Mouse (Mus musculus) embryonic stem cell, embryonic (primary cell): ENCODE data around the gene Cntnap2.

Experiments used
- CTCF ChIA-PET, 4 experiments: fragments of 300-600 bp in 2 of 4; fragments of 350-600 bp in 2 of 4; sonication (Branson Sonifier 250); formaldehyde crosslinking; loops; one replicate each; lab custom pipeline; 2022; ENCODE audit warnings: inconsistent platforms in 2 of 4; lab: Charles Lee
- POLR2A ChIA-PET, 4 experiments: fragments of 300-600 bp in 2 of 4; fragments of 350-600 bp in 2 of 4; sonication (Branson Sonifier 250); formaldehyde crosslinking; loops; one replicate each; lab custom pipeline; 2022; ENCODE audit warnings: antibody characterized with exemption in 4 of 4, inconsistent platforms in 1 of 4; lab: Charles Lee

Cntnap2 gene

DNA sequence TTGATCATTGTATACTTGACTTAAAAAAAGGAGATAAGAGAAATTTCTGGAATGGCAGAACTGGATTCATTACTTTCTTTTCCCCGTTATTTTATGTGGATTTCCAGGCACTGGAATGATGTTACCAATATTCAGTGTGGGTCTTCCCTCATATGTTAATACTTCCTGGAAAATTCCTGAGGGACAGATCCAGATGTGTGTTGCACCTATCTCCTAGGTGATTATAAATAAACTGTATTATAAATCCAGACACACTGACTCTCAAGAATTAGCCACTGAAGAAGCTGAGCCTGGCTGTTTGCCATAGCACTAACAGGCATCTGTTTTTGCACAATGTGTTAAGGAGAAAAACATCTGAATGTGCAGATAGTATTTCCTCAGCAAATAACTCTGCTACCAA is 231.0 kb downstream of the Cntnap2 start:
- ChIA-PET CTCF (no interaction called here), POLR2A (no interaction called here)

DNA sequence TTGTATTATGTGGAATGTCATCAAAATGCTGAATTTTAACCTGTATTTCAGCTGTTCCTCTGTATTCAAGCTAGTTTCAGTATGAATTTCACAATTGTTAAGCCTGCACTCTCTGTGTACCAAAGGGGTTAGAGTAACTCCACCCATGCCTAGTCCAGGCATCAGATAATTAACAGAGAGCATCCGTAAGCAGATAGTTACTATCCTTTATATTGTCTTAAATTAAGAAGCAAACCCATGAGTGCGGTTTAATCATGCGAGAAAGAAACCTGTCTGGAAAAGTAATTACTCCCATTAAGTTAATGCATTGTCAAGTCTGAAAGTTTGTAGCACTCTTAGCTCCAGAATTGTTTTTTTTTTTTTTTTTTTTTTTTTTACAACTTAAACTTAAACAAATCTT is 258.3 kb downstream of the Cntnap2 start:
- CTCF ChIA-PET = no interaction called here
- POLR2A ChIA-PET = interaction anchor here in 1 of 4 experiments (0.7 kb wide), 2 partner anchors 22 to 218 kb away, joined by 3 to 4 read pairs; no protein-coding TSS in a partner anchor

DNA sequence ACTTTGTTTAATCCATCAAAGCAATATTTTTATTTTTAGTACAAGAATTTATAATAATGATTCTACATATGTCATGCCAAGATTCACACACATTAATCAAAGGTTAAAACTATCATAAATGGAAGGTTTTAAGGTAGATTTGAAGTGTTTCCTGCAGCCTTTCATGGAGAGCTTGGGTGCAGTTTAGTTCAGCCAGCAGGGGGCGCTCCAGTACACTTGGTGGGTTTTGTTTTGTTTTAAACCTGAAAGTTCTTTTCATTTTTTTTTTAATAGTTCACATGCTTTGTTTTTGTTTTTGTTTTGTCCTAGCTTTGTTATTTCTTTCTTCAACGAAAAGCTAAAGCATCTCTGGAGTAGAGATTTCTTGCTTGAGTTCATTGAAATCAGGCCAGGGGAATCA is 264.3 kb downstream of the Cntnap2 start:
- CTCF ChIA-PET = interaction anchor here in 3 of 4 experiments (0.5 to 1.9 kb wide), 5 partner anchors 10 to 1638 kb away, joined by 3 to 5 read pairs (median 4); no protein-coding TSS in a partner anchor
- POLR2A ChIA-PET = no interaction called here

DNA sequence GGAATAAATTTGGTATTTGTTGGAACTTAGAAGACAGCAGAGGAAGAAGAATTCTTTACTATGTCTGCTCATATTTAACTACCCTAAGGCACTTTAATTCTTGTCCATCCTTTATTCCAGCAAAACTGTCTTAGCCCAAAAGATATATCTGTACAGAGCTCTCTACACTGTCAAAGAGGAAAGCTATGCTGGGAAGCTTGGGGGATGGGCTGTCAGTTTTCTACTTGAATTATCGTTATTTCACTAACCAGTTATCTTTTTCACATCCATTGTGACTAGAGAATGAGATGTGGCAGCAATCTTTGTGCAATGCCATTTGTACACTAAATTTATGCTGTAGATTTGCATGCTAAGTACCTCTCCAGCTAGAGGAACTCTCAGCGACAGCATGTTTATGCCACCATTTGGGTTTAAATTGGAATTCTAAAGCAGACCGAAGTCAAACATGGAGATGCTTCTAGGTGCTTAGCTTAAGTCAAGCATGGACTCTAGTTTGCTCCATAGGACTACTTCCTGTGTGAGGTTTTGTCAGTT is 268.9 kb downstream of the Cntnap2 start:
- POLR2A ChIA-PET = no interaction called here
- CTCF ChIA-PET = no interaction called here

DNA sequence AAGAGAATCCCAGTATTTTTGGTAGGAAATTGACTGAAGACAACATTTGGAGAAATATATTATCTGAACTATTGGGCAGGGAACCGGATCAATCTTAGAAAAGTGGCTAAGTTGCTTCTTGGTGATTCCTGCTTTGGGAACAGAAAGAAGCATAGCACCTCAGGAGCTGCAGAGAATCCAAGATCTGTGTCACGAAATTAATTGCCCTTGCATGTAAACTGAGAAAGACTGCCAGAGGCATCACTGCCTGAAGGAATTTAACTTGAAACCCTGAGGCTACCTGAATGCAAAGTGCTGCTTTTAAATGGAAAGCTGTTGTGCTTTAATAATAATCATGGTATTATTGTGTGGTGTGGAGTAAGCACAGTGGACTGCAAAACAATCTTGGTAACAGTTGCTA is 286.2 kb downstream of the Cntnap2 start:
- CTCF ChIA-PET = no interaction called here
- POLR2A ChIA-PET = no interaction called here

DNA sequence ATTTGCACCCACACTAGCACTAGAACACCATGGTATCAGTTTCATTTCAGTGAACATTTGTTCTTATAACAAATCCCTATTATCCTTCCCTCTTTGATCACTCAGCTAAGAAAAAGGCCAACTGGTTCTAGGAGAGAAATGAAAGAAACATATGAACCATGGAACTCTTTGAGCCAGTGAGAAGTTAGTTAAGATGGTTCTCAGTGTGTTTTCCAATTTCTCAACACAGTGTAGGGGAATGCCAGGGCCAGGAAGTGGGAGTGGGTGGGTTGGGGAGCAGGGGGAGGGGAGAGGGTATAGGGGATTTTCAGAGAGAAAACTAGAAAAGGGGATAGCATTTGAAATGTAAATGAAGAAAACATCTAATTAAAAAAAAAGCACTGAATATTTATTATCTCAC is 286.8 kb downstream of the Cntnap2 start:
- ChIA-PET POLR2A (no interaction called here), CTCF (no interaction called here)

DNA sequence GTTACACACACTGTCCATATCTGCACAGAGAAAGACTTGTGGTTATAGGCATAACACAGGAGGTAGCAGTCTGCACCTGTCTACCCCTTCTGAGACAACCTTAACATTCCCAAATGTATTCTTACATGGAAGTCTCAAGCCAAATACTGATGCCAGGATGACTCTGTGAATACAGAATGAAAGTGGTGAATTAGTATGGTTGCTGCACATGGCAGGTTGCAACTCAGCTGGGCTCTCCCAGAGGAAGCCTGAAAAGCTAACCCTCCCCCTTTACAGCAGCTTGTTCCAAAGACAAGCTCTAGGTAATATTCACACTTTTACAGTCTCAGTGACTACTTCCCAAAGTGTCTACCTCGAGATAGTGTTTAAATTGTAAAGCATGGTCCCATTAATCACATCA is 307.3 kb downstream of the Cntnap2 start:
- POLR2A ChIA-PET = no interaction called here
- CTCF ChIA-PET = no interaction called here

DNA sequence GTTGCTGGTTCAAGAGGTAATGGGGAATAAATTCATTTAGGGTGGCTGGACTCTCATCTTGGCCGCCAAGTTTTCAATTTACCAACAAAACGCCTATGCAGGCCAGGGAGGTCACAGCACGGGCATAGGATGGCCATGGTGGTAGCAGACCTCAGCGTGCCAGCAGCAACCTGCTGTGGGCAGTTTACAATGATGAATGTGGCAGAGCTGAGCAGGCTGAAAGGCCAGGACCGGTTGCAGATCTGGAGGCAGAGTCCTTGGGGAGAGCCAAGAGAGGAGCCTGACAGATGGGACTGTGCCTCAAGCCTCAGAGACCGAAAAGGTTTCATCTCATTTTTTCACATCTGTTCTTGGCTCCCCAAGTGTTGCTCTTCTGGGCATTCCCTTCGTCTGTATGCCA is 322.0 kb downstream of the Cntnap2 start:
- POLR2A ChIA-PET = no interaction called here
- CTCF ChIA-PET = no interaction called here

DNA sequence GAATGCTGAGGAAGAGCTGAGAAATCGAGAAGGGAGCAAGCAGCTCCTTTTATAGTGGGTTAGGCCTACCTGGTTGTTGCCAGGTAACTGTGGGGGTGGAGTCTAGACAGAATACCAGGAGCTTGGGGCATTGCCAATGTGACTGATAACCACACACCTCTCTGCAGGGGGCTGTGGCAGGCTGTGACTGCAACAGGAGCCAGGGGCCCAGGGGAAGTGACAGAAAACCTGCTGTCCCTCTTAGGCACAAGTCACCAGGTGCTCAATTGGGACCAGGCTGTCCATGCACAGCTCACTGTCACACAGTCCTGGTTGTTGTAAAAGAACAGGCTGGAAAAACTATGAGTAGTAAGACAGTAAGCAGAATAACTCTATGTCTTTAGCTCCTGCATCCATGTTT is 329.9 kb downstream of the Cntnap2 start:
- POLR2A ChIA-PET = interaction anchor here in 1 of 4 experiments (0.6 kb wide), 1 partner anchor 15 kb away, joined by 3 read pairs; no protein-coding TSS in a partner anchor
- CTCF ChIA-PET = no interaction called here

DNA sequence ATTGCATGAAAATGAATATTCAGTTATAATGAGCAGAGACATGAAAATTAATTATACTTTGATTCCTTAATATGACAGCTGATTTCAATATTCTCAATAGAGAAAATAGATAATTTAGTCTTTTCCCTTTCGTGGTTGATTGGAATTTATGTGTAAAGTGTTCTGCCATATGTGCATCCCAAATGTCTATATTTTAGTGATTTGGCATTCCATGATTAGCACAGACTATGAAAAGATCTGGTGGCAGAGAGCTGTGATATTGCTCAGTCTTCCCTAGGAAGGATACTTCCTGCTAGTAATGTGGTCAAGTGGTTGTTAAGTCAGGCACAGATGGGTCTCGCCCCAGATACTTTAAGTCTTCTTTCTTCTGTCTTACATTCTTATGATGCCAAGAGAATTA is 354.5 kb downstream of the Cntnap2 start:
- ChIA-PET CTCF (no interaction called here), POLR2A (no interaction called here)

DNA sequence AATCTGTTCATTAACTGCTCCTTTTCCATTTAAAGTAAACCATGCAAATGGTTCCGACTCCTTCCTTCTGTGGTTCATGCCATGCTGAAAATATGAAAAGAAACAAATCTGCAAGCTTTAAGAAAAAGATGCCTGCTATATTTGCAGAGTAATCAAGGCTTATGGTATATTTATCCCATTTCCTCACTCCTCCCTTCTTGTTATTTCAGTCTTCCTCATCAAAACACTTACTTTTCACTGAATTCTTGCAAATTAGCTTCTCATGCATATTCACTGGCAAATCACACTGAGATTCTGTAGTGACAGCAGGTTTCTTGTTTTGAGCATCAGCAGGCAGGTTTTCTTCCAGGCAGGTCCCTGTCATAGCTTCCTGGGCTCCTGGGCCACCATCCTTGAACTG is 396.3 kb downstream of the Cntnap2 start:
- POLR2A ChIA-PET = no interaction called here
- CTCF ChIA-PET = no interaction called here

DNA sequence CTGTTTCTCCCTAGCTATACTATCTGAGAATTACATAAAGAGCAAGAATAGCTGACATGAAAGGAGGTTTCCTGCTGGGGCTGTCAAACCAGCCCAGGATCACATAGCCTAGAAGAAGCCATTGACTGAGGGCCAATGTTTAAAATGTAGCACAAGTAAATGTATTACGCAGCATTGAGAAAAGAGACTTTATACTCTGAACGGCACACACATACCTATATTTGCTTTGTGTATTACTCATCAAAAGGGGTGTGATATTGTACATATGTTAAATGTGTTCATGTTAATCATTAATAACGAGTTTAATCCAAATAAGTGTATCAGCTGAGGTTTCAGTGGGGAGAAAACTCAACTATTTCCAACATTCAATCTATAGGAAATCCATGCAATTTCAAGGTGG is 459.1 kb downstream of the Cntnap2 start:
- CTCF ChIA-PET = no interaction called here
- POLR2A ChIA-PET = no interaction called here

DNA sequence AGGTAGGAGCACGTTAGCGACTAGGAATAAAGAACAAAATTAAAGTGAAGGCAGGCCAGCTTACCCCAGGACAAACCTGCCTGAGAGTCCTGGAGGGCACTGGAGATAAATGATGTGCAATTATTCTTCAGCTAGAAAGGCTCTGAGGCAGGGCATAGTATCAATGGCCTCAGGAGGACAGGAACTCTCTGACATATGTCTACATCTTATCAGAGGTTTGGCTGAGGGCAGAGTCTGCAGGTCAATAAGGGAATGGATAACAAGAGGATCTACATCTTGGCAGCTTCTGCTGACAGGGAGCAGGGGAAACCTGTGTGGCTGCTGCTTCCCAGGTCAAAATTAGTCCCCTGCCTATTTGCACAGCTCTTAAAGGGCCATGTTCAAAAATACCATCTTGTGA is 477.8 kb downstream of the Cntnap2 start:
- CTCF ChIA-PET = no interaction called here
- POLR2A ChIA-PET = no interaction called here

DNA sequence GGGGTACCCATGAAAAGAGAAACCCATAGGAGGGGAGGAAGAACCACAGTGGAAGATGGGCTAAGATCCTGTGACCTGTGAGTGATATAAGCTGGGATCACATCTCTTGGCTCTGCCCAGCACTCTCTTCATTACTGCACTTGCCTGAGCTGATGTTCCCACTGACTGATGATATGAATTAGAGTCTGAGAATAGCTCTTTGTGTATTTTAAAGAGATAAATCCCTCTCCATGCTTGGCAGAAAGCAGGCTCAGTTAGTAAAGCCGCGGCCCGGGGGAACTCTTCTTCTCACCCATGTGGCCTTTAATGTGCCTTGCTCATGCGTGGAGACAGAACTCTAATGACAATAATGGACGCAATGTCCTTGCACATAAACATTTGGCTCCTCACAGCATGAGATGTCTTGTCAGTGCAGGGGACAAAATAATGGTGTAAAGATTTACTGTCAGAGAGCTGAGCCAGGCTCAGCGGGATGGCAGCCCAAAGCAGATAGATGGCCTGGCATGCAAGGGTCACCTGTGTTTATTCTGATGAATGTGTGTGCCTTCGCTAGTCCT is 485.2 kb downstream of the Cntnap2 start:
- CTCF ChIA-PET = no interaction called here
- POLR2A ChIA-PET = no interaction called here

DNA sequence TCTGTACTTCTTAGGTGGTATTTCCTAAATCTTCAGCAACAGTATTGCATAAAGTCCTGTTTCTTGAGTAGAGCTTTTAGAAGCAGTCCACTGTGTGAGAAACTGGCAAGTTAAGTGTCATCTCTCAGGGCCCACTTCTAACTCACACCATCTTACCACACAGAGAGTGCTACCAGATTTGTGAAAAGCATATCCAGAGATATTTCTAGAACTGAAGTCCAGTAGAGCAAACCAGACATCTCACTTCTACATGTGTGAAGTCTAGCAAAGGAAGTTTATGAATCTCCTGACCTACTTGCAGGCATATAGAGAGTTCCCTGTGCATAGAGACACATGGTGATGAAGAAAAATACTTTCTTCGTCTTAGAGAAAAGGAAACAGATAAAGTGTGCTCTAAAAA is 500.6 kb downstream of the Cntnap2 start:
- POLR2A ChIA-PET = no interaction called here

DNA sequence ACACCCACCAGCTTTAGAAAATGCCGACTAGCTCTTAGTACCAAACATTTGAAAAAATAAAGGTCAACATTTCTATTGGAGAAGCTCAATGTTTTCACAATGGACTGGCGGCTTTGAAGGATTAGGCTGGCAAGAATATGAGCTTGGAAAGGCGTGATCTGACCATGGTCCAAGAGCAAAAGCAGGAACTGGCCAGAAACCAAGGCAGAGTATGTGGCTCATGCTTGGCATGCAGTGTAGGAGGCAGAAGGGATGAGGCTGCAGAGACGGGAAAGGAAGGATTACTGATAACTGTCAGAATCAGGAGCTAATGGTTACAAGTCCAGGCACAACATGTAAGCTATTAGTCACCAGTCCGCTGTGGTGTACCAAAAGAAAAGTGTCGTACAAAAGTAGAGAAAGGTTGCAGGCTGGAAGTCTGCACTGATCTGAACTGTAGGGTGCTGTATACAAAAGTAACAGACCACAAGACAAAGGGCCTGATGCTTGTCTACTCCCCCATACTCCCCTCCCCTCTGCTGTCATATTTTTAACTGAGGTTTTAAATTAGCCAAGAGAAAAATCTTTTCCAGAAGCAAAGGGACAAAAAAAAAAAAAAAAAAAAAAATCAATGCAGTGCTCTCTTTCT is 525.4 kb downstream of the Cntnap2 start:
- ChIA-PET POLR2A (interaction anchor here in 1 of 4 experiments (1.5 kb wide), 1 partner anchor 11 kb away, joined by 3 read pairs; no protein-coding TSS in a partner anchor), CTCF (no interaction called here)

More for the DNA sequence above, 500.6 kb downstream of the Cntnap2 start:
- CTCF ChIA-PET = no interaction called here

DNA sequence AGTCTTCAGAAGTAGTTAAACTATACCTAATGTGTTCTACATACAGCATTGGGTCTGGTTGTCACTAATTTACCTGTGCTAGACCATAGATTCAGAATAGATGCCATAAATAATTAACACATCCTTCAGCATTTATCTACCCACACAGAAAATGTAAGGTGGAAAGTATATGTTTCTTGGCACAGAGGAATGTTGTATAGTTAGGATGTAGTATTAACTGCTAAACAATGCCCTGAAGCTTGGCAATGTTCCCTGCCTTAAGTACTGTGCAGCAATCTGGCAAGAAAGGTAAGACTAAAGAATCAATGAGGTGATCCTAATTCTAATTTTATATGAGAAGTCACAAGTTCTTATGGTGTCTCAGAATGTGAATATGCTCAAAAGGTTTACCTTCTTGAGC is 529.9 kb downstream of the Cntnap2 start:
- ChIA-PET CTCF (no interaction called here), POLR2A (no interaction called here)

DNA sequence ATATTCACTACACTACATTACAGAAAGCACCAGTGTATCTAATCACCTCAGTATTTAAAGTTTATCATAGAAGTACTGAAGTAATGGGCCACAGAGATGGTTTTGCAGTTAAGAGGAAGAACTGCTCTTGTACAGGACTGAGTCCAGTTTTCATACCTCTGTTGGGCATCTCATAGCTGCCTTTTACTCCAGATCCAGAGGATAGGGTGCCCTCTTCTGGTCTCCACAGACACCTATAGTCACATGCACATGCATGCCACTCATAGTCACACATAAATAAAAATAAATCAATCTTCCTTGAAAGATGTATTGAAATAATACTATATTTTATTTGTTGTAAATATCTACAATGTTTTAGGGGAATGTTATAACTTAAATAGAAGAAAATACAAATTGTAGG is 587.9 kb downstream of the Cntnap2 start:
- CTCF ChIA-PET = interaction anchor here in 1 of 4 experiments (1.2 kb wide), 1 partner anchor 323 kb away, joined by 5 read pairs; no protein-coding TSS in a partner anchor
- POLR2A ChIA-PET = no interaction called here

DNA sequence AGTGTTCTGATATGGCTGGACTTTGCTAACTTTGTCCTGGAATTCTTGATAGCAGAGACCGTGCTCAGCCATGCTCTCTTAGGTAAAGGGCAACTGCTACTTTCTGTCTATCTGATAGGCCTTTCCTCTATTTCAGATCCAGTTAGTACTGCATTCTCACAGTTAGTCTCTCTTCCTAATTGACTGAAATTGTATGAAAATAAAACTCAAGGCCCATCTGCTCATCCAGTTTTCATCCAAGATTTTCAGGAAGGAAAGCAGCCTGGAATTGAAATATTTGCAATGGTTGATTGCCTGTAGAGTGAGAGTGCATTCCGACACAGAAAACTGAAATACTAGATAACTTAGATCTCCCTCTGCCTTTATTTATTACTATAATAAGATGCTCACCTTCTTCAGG is 589.3 kb downstream of the Cntnap2 start:
- ChIA-PET CTCF (no interaction called here), POLR2A (no interaction called here)

DNA sequence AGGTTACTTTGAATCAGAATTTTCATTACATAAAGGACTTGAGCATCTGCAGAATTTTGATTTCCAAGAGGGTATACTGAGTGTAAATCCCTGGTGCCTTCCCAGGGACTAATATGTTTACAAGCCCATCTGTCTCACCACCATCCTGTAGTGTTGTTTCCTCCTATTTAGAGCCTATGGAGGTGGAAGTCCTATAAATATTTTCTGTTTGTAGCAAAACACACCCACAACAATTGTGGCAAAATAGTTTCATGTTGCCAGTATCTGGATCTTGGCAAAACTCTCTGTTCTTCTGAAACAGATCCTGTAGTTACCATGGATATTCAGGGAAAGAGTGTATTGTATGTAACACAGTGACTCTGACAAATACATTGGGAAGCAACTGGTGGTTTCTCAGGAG is 641.1 kb downstream of the Cntnap2 start:
- CTCF ChIA-PET = no interaction called here
- POLR2A ChIA-PET = no interaction called here

DNA sequence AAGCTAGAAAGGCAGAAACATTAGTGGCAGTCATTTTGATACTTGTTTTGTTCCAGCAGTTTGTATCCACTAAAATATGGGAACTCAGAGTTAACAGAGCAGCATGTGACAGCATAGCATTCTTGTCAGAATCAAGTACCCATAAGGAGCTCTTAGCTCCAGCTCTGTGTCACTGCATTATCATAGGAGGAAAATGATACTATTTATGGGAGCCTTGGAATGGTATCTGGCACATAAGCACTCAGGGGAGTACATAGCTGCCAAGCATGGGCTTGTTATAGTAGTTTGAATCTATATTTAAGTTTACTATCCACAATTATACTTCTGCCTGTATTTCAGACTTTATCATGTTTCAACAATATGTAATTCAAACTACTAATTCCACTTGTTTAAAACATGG is 732.5 kb downstream of the Cntnap2 start:
- CTCF ChIA-PET = no interaction called here
- POLR2A ChIA-PET = no interaction called here
